Mouse (Mus musculus) stomach, postnatal 0 days (tissue): ENCODE measurements around the gene Gstcd. TPM values are rescaled to one million over a fixed set of nuclear protein-coding genes. Genes with fewer than 3 reads are reported as not detected.

Experiments used
- ATAC-seq: fragments of 200-750 bp; cut with Nextera tagmentation; 2 replicates; pipeline ENCODE4 v1.8.0; 2017; ENCODE audit not compliant: low FRiP score, low TSS enrichment
- DNase-seq: peaks from one replicate; pipeline ENCODE4 v3.0.0-alpha.2; 2016; ENCODE audit warnings: low spot score
- H3K27ac ChIP-seq: fragments of 300-500 bp; sonication (generic); replicated peaks from 2 replicates; pipeline ENCODE4 v1.5.1; 2014; ENCODE audit warnings: mild to moderate bottlenecking, control low read depth
- H3K27me3 ChIP-seq: fragments of 300-500 bp; sonication (generic); 2 replicates; pipeline ENCODE4 v1.6.1; 2014; ENCODE audit warnings: low read length; ENCODE audit not compliant: control insufficient read depth, insufficient read depth
- H3K36me3 ChIP-seq: fragments of 300-500 bp; sonication (generic); 2 replicates; pipeline ENCODE4 v1.6.1; 2014; ENCODE audit warnings: low read length, mixed read lengths; ENCODE audit not compliant: control insufficient read depth, insufficient read depth
- H3K4me1 ChIP-seq: fragments of 300-500 bp; sonication (generic); replicated peaks from 2 replicates; pipeline ENCODE4 v1.6.1; 2014; ENCODE audit warnings: antibody characterized with exemption; ENCODE audit not compliant: control insufficient read depth, insufficient read depth
- H3K4me2 ChIP-seq: fragments of 300-500 bp; sonication (generic); replicated peaks from 2 replicates; pipeline ENCODE4 v1.6.1; 2014; ENCODE audit warnings: low read depth, mild to moderate bottlenecking, control low read depth, moderate library complexity
- H3K4me3 ChIP-seq: fragments of 300-500 bp; sonication (generic); 2 replicates; pipeline ENCODE4 v1.5.1; 2014; ENCODE audit warnings: low read depth, low read length, control low read depth
- H3K9ac ChIP-seq: fragments of 300-500 bp; sonication (generic); 2 replicates; pipeline ENCODE4 v1.6.1; 2014; ENCODE audit warnings: mild to moderate bottlenecking, low read length, control low read depth, mixed read lengths
- H3K9me3 ChIP-seq: fragments of 300-500 bp; sonication (generic); 2 replicates; pipeline ENCODE4 v1.6.1; 2016; ENCODE audit warnings: low read length; ENCODE audit not compliant: control insufficient read depth
- CTCF ChIP-seq: IDR thresholded peaks from 2 replicates; pipeline ENCODE4 v1.5.1; 2016; ENCODE audit warnings: antibody characterized with exemption, low read depth, mild to moderate bottlenecking, moderate library complexity
- EP300 ChIP-seq: optimal IDR thresholded peaks from 2 replicates; pipeline ENCODE3; 2016; ENCODE audit warnings: antibody characterized with exemption
- WGBS: fragments of 180-500 bp; shearing (Covaris S2); extraction: QIAGEN DNeasy Blood & Tissue Kit; methylation state at CpG from one replicate; pipeline ENCODE4 v1.1.7; 2014; 5-methylcytosine and 5-hydroxymethylcytosine counted together
- polyA plus RNA-seq: library from polyadenylated mRNA; unstranded; fragments of >200 nt; fragmentation: Nextera tagmentation; extraction: Ambion mirVana; gene quantifications from 2 replicates; pipeline ENCODE4 v1.2.1, GENCODE M21; 2015

The Gstcd gene
- polyA plus RNA-seq, 1 experiment from 2014 or later: 2.8 TPM

DNA sequence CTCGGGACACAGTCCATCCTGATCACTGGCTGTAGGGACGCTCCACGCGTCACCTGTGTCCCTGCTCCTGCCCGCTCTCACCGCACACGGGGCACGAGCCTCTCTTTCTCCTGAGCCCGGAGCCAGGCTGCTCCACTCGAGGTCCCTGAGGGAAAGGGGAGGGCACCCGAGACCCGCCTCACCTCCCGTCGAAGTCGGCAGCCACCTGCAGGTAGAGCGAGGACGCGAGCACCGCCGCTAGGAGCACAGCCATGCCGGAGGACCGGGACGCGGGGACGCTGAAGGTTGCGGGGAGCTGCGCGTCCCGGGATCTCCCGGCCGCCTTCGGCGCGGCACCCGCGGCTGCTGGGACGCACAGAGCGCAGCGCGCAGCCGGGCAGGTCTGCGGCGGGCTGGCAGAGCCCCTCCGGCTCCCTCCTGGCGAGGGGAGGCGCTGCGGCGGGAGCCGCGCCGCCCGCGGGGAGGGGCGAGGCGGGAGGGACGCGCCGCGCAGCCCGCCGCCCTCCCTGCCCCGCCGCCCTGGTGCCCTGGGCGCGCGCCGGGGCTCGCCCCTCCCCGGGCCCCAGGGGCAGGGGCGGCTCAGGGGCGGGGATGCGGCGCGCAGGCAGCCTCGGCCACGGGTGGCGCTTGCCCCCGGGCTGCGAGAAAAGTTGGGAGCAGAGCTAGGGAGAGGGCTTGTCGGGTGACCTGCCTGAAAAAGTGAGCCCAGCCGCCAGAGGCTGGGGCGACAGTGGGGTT lies 141.9 kb downstream of the Gstcd start, which contains the start of gene Npnt:
Gene Npnt (minus strand): TSS at position 501 of the 738 bp plus-strand sequence.
- peak within 1 kb of the TSS; percentile 67 for H3K9ac ChIP-seq
- peak within 1 kb of the TSS; percentile 67 for H3K4me3 ChIP-seq
- no peaks in the 10 kb centered on the region for H3K36me3 ChIP-seq
- peak within 1 kb of the TSS; percentile 49 for H3K27ac ChIP-seq
- ATAC-seq (peak; percentile 83), DNase-seq (peak; percentile 61)
- no peaks in the 10 kb centered on the region for H3K27me3 ChIP-seq
- under 1% methylated on average over 57 of the region's 82 CpGs for WGBS
- TF ChIP-seq CTCF (peak; percentile 50), EP300 (no peak)
- H3K4me2 ChIP-seq: peak within 1 kb of the TSS; percentile 98
- H3K4me1 ChIP-seq: no peaks in the 10 kb centered on the region; the same call in 1 of the 2 replicates
- H3K9me3 ChIP-seq: no peaks in the 10 kb centered on the region

DNA sequence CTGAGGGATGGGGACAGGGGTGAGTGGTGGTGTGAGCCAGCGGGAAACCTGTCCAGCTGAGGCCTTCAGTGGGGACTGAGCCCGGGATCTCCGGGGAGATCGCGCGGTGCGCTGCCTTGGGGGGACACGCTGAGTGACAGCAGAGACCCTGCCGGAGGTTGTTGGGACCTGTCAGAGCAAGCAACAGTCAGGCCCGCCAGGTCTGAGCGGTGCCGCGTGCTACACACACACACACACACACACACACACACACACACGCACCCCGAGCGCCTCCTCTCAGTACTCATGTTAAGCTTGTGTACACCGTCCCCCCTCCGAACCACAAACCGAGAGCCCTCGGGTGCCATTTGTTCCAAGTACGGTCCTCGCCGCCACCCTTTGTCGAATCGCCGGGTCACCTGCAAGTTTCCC lies 142.4 kb downstream of the Gstcd start:
- Histone ChIP-seq H3K9me3 (no peaks in the 10 kb centered on the region), H3K4me2 (peak overlapping the region; percentile 98), H3K9ac (peak overlapping the region; percentile 67), H3K4me1 (no peaks in the 10 kb centered on the region; the same call in 1 of the 2 replicates), H3K27me3 (no peaks in the 10 kb centered on the region), H3K4me3 (peak overlapping the region; percentile 67), H3K36me3 (no peaks in the 10 kb centered on the region), H3K27ac (peak overlapping the region; percentile 49)
- DNase-seq (peak; percentile 53), ATAC-seq (peak; percentile 75)
- WGBS: 0% methylated on average over 21 of the region's 26 CpGs
- TF ChIP-seq CTCF (no peak), EP300 (no peak)

DNA sequence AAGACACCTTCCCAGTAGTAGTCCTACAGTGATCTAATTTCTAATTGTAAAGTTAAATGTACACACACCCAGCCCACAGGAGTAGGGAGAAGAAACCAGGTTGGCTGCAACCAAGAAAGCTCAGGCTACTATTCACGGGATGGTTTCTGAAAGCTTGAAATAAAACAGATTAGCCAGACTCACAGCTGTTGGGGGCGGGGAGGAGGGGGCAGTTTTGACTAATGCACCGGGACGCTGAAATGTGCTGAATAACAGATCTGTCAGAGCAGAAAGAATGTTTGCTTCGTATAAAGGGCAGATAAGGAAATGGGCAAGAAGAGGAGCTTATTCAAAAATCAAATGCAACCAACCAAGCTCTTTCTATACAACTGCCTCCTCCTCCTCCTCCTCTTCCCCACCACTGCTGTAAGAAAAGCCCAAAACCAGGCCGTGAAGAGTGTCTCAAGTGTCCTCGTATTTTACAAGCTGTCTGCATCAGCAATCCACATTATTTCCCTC lies 143.5 kb downstream of the Gstcd start:
- peak overlapping the region; percentile 67; the same call in 1 of the 2 replicates for H3K4me3 ChIP-seq
- WGBS: 11% methylated on average over 7 of the region's 7 CpGs
- no peak for ATAC-seq
- H3K27me3 ChIP-seq: no peaks in the 10 kb centered on the region
- no peak for DNase-seq
- no peak overlapping the region for H3K27ac ChIP-seq
- TF ChIP-seq CTCF (no peak), EP300 (no peak)
- no peaks in the 10 kb centered on the region for H3K36me3 ChIP-seq
- no peaks in the 10 kb centered on the region; the same call in 1 of the 2 replicates for H3K4me1 ChIP-seq
- peak overlapping the region; percentile 98 for H3K4me2 ChIP-seq
- H3K9ac ChIP-seq: no peak overlapping the region
- H3K9me3 ChIP-seq: no peaks in the 10 kb centered on the region

DNA sequence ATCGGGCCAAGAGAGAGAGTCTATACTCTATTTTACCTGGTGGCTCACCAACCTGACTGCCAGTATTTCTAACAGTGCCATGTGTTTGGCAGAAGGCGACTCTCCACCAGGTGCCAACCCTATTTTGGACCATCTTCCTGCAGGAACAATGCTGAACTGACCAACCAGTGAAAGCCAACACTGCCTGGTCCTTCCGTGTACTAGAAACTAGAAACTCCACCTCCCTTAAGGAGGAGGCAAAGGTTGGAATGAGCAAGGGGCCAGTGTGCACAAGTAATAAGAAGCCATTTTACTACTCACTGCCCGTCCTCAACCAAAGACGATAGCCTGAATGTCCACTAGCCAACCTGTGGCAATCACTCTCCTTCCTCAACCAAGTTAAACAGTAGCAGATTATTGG lies 145.7 kb downstream of the Gstcd start:
- ATAC-seq: no peak
- Histone ChIP-seq H3K36me3 (no peaks in the 10 kb centered on the region), H3K27ac (no peak overlapping the region), H3K4me3 (no peak overlapping the region), H3K9me3 (no peaks in the 10 kb centered on the region), H3K4me2 (no peak overlapping the region), H3K9ac (no peak overlapping the region), H3K27me3 (no peaks in the 10 kb centered on the region), H3K4me1 (no peaks in the 10 kb centered on the region; the same call in 1 of the 2 replicates)
- TF ChIP-seq CTCF (no peak), EP300 (no peak)
- no peak for DNase-seq
- 89% methylated on average over 5 of the region's 5 CpGs for WGBS

DNA sequence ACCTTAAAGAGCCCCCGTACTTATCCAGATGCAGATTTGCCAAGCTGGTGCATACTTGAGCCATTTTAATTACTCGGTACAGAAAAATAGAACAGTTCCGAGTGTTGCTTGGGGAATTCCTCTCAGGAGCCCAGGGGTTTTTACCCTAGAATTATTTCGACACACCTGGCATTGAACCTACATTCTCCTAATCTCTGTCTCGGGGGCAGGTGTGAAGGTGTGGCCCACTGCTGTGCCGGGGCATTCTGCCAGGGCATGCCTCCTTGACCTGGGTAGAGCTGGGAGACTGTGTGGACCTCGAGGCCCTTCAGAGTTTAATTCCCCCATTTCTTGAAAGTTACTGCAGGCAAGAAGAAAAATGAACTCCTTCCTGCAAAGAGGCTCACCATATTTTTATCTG lies 146.2 kb downstream of the Gstcd start:
- DNase-seq (no peak), ATAC-seq (no peak)
- H3K9me3 ChIP-seq: no peaks in the 10 kb centered on the region
- no peak overlapping the region for H3K4me2 ChIP-seq
- no peaks in the 10 kb centered on the region for H3K27me3 ChIP-seq
- TF ChIP-seq EP300 (no peak), CTCF (no peak)
- no peak overlapping the region for H3K4me3 ChIP-seq
- no peaks in the 10 kb centered on the region for H3K36me3 ChIP-seq
- H3K9ac ChIP-seq: no peak overlapping the region
- no peak overlapping the region for H3K27ac ChIP-seq
- WGBS: 65% methylated on average over 7 of the region's 7 CpGs
- H3K4me1 ChIP-seq: no peaks in the 10 kb centered on the region; the same call in 1 of the 2 replicates

DNA sequence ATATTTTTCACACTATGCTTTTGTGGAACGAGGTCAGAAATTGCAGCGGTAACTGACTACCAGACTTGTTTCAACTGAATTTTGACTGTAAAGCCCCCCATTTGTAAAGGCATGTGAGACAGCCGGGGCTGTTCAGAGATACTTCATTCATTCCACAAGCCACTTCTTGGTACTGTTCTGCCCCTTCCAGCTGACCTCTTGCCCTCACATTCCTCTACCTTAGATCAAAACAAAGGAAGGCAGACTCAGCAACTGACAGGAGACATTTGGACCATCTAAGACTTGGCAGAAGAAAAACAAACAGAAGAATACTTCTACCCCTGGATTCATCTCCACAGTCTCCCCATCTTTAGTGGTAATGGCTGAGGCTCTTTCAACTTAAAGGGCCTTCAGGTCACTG lies 147.2 kb downstream of the Gstcd start:
- Histone ChIP-seq H3K36me3 (no peaks in the 10 kb centered on the region), H3K27ac (no peak overlapping the region), H3K9me3 (no peaks in the 10 kb centered on the region), H3K27me3 (no peaks in the 10 kb centered on the region), H3K4me2 (no peak overlapping the region), H3K4me1 (no peaks in the 10 kb centered on the region; the same call in 1 of the 2 replicates), H3K9ac (no peak overlapping the region), H3K4me3 (no peak overlapping the region)
- DNase-seq: no peak
- WGBS: 71% methylated on average over 3 of the region's 3 CpGs
- TF ChIP-seq EP300: no peak
- ATAC-seq: no peak
